Mouse (Mus musculus): ENCODE measurements at regions not wholly inside any gene's neighbourhood (a gene's known extent, or its start where the extent isn't known, plus 50 kb on each side); places are given as distances from the start of the nearest gene placed in this dataset.
A peak's percentile ranks its signal among the peaks of the same experiment; 100 is the strongest.

- DNase-seq (ENCODE audit: low spot score): no peak
These were observed 66.3 kb downstream of the Fam50b start for GRCm38 (mm10) chr13:34800906-34801305.

GRCm38 (mm10) chr13:34806532-34807092, 68.5 kb upstream of the Prpf4b start:
- DNase-seq (ENCODE audit: low spot score): peak; percentile 33

DNA sequence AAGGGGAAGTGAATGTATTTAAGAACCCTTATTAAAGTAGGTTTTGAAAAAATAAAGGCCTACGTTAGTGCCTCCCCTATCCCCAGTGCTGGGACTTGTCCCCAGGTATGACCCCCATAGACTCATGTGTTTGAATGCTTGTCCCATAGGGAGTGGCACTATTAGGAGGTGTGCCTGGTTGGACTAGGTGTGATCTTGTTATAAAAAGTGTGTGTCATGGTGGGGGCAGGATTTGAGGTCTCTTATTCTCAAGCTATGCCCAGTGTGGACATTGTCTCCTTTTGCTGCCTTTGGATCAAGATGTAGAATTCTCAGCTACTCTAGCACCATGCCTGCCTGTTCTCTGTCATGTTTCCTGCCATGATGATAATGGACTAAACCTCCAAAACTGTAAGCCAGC, 65.6 kb upstream of the Prpf4b start:
- DNase-seq (ENCODE audit: low spot score): no peak

- DNase-seq (ENCODE audit: low spot score): no peak
These were observed 60.7 kb upstream of the Prpf4b start for GRCm38 (mm10) chr13:34814161-34815056.

DNA sequence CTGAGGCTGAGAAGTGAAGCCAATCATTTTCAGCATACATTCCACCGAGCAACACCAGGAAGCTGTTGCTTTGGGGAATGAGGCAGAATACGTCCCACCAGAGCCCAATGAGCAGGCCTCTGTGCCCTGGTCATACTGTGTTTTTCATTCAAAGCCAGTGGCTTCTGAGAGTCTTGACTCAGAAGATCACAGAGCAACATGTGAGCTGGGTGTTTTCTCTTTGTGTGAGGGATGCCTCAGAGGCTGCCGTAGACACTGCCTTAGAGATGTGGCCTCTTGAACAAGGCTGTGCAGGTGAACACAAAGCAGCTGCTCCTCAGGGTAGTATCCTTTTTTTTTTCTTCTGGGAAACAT, 60.1 kb upstream of the Prpf4b start:
- DNase-seq (ENCODE audit: low spot score): no peak

DNA sequence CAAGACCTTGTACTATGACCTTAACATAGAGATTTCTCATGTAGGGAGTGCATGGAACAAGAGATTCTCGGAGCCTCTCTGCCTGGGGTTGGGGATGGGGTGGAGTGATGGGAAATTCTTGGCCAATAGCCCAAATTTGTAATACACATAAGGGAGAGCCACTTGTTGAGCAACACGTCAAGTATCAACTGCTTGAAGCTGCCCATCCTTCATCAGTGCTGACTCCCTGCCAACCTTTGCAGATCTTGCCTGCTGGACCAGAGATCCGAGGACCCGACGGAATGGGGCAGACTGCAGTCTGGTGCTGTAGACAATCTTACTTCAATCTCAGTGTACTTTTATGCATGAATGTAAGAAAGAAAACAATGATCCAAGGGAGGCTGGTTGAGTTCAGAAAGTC, 56.9 kb upstream of the Prpf4b start:
- no peak for DNase-seq (ENCODE audit: low spot score)

GRCm38 (mm10) chr13:34820423-34820822, 54.7 kb upstream of the Prpf4b start:
- no peak for DNase-seq (ENCODE audit: low spot score)

DNA sequence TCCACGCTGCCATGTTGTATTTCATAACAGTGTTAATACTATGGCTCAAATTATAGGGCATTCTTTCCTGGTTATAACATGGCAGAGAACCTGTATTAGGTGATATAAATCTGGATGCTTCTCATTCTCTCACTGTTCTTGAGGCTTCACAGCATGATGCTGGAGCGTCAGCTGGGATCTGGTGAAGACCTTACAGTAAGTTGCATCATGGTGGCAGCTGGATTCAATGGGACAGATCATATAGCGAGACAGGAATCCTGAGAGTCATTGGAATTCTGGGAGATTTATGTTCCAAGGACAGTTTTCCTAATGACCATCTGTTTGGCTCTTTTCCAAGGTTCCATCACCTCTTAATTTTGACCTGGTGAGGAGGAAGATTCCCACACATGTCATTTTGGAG, 53.2 kb upstream of the Prpf4b start:
- no peak for DNase-seq (ENCODE audit: low spot score)

- no peak for DNase-seq (ENCODE audit: low spot score)
These were observed 50.9 kb upstream of the Prpf4b start for GRCm38 (mm10) chr13:34824157-34824556.

Data from urinary bladder, postnatal 14 days (tissue).